Mouse (Mus musculus): ENCODE measurements around the gene Slc16a10. TPM values are rescaled to one million over a fixed set of nuclear protein-coding genes. Genes with fewer than 3 reads are reported as not detected.

Gene Slc16a10
- total and polyA plus RNA-seq, 3 experiments: 4.1 to 10.4 (median 4.5) TPM

- Histone ChIP-seq H3K4me3 (replicated peaks in 1 of 3; ENCODE audit: low read depth in 2 of 3, low read length in 2 of 3, poor library complexity in 1 of 3) (no peak overlapping the region), H3K9ac (ENCODE audit: insufficient read depth, low read depth) (no peak overlapping the region), H3K4me2 (ENCODE audit: insufficient read depth, low read depth, poor library complexity, severe bottlenecking) (no peak overlapping the region), H3K4me1 (ENCODE audit: control insufficient read depth in 1 of 2, insufficient read depth in 2 of 2) (peaks cover 10 to 11% of the 10 kb centered on the region in 2 experiments), H3K9me3 (replicated peaks; ENCODE audit: low read length) (no peaks in the 10 kb centered on the region), H3K27me3 (replicated peaks) (no peaks in the 10 kb centered on the region), H3K79me2 (replicated peaks; ENCODE audit: control insufficient read depth, extremely low read depth, insufficient read depth, poor library complexity, severe bottlenecking) (0 out of 2 replicates have a peak, but pooled peaks cover 2% of the 10 kb centered on the region), H3K27ac (ENCODE audit: insufficient read depth, low read depth) (no peak overlapping the region), H3K36me3 (replicated peaks in 1 of 2; ENCODE audit: control insufficient read depth in 1 of 2, insufficient read depth in 1 of 2, low read length in 1 of 2) (no peaks in the 10 kb centered on the region)
- no peak for TF ChIP-seq NELFE (IDR thresholded peaks at IDR 0.05; ENCODE audit: low read depth, low read length)
- TF ChIP-seq ZMIZ1 (IDR thresholded peaks at IDR 0.05; ENCODE audit: low read depth, low read length): no peak
- TF ChIP-seq RAD21 (IDR thresholded peaks at IDR 0.05; ENCODE audit: low read depth, low read length): no peak
- no peak for DNase-seq (ENCODE audit: extremely low read depth)
- dilution Hi-C loops (cut with MboI; ENCODE audit: extremely low pct_ligation_motif_present, extremely low pct_unique_long_range_greater_than_20kb, low sequenced_read_pairs): no loop called here
- in situ Hi-C loops (cut with MboI; ENCODE audit: low pct_ligation_motif_present, low pct_unique_long_range_greater_than_20kb, low sequenced_read_pairs): no loop called here
Measured at GRCm38 (mm10) chr10:40124096-40124495, 18.0 kb downstream of the Slc16a10 start.

DNA sequence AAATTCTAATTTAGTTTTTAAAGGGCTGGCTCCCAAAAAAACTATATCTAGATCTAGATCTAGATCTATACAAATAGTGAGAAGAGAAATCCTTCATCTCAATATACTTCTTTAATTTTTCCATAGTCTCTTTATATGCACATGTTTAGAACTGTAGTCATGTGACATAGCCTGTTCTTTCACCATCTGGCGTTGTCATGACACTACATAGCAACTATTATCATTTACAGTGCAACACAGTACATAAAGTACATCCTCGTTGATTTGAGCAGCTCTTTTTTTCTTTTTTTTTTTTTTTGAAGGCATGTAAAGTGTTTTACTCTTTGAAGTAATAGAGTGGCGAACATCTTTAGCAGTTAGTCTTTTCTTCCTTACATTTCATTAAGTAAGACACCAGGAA, 22.6 kb downstream of the Slc16a10 start:
- in situ Hi-C loops (cut with MboI; ENCODE audit: low pct_ligation_motif_present, low pct_unique_long_range_greater_than_20kb, low sequenced_read_pairs) (no loop called here), dilution Hi-C loops (cut with MboI; ENCODE audit: extremely low pct_ligation_motif_present, extremely low pct_unique_long_range_greater_than_20kb, low sequenced_read_pairs) (no loop called here)
- Histone ChIP-seq H3K4me1 (ENCODE audit: control insufficient read depth in 1 of 2, insufficient read depth in 2 of 2) (no peaks in the 10 kb centered on the region), H3K4me2 (ENCODE audit: insufficient read depth, low read depth, poor library complexity, severe bottlenecking) (no peak overlapping the region), H3K27ac (ENCODE audit: insufficient read depth, low read depth) (no peak overlapping the region), H3K27me3 (replicated peaks) (no peaks in the 10 kb centered on the region), H3K9ac (ENCODE audit: insufficient read depth, low read depth) (no peak overlapping the region), H3K9me3 (replicated peaks; ENCODE audit: low read length) (no peaks in the 10 kb centered on the region), H3K79me2 (replicated peaks; ENCODE audit: control insufficient read depth, extremely low read depth, insufficient read depth, poor library complexity, severe bottlenecking) (no peaks in the 10 kb centered on the region), H3K4me3 (replicated peaks in 1 of 3; ENCODE audit: low read depth in 2 of 3, low read length in 2 of 3, poor library complexity in 1 of 3) (no peak overlapping the region), H3K36me3 (replicated peaks in 1 of 2; ENCODE audit: control insufficient read depth in 1 of 2, insufficient read depth in 1 of 2, low read length in 1 of 2) (no peaks in the 10 kb centered on the region)
- DNase-seq (ENCODE audit: extremely low read depth): no peak
- no peak for TF ChIP-seq MAFK (IDR thresholded peaks at IDR 0.05; ENCODE audit: insufficient replicate concordance, low read length)
- no peak for TF ChIP-seq NRF1 (IDR thresholded peaks at IDR 0.05; ENCODE audit: low read depth, low read length)
- no peak for TF ChIP-seq ZMIZ1 (IDR thresholded peaks at IDR 0.05; ENCODE audit: low read depth, low read length)
- TF ChIP-seq ZNF384 (IDR thresholded peaks at IDR 0.05; ENCODE audit: low read depth, low read length): no peak
- TF ChIP-seq RCOR1 (conservative IDR thresholded peaks at IDR 0.05; ENCODE audit: low read depth, low read length): no peak
- TF ChIP-seq POLR2AphosphoS2 (IDR thresholded peaks at IDR 0.05; ENCODE audit: low read depth, low read length): no peak
- no peak for TF ChIP-seq SMC3 (IDR thresholded peaks at IDR 0.05; ENCODE audit: low read depth, low read length)
- TF ChIP-seq TBP (conservative IDR thresholded peaks at IDR 0.05; ENCODE audit: low read depth, low read length): no peak
- TF ChIP-seq USF2 (conservative IDR thresholded peaks at IDR 0.05; ENCODE audit: low read depth, low read length): no peak
- TF ChIP-seq CHD1 (IDR thresholded peaks at IDR 0.05; ENCODE audit: low read depth, low read length): no peak
- TF ChIP-seq ZC3H11A (IDR thresholded peaks at IDR 0.05; ENCODE audit: low read depth, low read length): no peak
- TF ChIP-seq CTCF (conservative IDR thresholded peaks at IDR 0.05 in 1 of 2, IDR thresholded peaks at IDR 0.05 in 1 of 2; ENCODE audit: low read depth in 2 of 2, low read length in 2 of 2): no peak
- no peak for TF ChIP-seq MXI1 (IDR thresholded peaks at IDR 0.05; ENCODE audit: low read depth, low read length)
- TF ChIP-seq ETS1 (conservative IDR thresholded peaks at IDR 0.05; ENCODE audit: low read depth, low read length): no peak
- no peak for TF ChIP-seq MAX (IDR thresholded peaks at IDR 0.05; ENCODE audit: low read length)
- TF ChIP-seq IRF4 (IDR thresholded peaks at IDR 0.05; ENCODE audit: low read depth, low read length): no peak
- no peak for TF ChIP-seq JUN (IDR thresholded peaks at IDR 0.05; ENCODE audit: insufficient read depth, low read depth, low read length)
- no peak for TF ChIP-seq RAD21 (IDR thresholded peaks at IDR 0.05; ENCODE audit: low read depth, low read length)

All from CH12.LX (cell line).